Mouse (Mus musculus) midbrain, postnatal 0 days (tissue): ENCODE measurements at regions not wholly inside any gene's neighbourhood (a gene's known extent, or its start where the extent isn't known, plus 50 kb on each side); places are given as distances from the start of the nearest gene placed in this dataset.
A peak's percentile ranks its signal among the peaks of the same experiment; 100 is the strongest.

ENCODE experiments used
- ATAC-seq: fragments of 200-750 bp; cut with Nextera tagmentation; 2 replicates; pipeline ENCODE4 v1.8.0; 2017; ENCODE audit warnings: moderate number of reproducible peaks, mild to moderate bottlenecking, moderate TSS enrichment, moderate library complexity; ENCODE audit not compliant: low FRiP score
- DNase-seq: peaks from one replicate; pipeline ENCODE4 v3.0.0-alpha.2; 2015; ENCODE audit warnings: low spot score
- H3K27ac ChIP-seq: fragments of 300-500 bp; sonication (generic); 2 replicates; pipeline ENCODE4 v1.5.1; 2014; ENCODE audit warnings: low read depth, mild to moderate bottlenecking, low read length, mixed read lengths
- H3K27me3 ChIP-seq: fragments of 300-500 bp; sonication (generic); 2 replicates; pipeline ENCODE4 v1.6.1; 2014; ENCODE audit warnings: low read length, control low read depth, mixed read lengths; ENCODE audit not compliant: insufficient read depth
- H3K36me3 ChIP-seq: fragments of 300-500 bp; sonication (generic); 2 replicates; pipeline ENCODE4 v1.6.1; 2014; ENCODE audit warnings: low read length, control low read depth, mixed read lengths; ENCODE audit not compliant: insufficient read depth
- H3K4me1 ChIP-seq: fragments of 300-500 bp; sonication (generic); 2 replicates; pipeline ENCODE4 v1.6.1; 2014; ENCODE audit warnings: mild to moderate bottlenecking, control low read depth, antibody characterized with exemption, low read length, mixed read lengths; ENCODE audit not compliant: insufficient read depth
- H3K4me2 ChIP-seq: fragments of 300-500 bp; sonication (generic); 2 replicates; pipeline ENCODE4 v1.6.1; 2014; ENCODE audit warnings: low read depth, mild to moderate bottlenecking, low read length, mixed read lengths; ENCODE audit not compliant: poor library complexity, severe bottlenecking
- H3K4me3 ChIP-seq: fragments of 300-500 bp; sonication (generic); 2 replicates; pipeline ENCODE4 v1.5.1; 2014; ENCODE audit warnings: low read depth, mild to moderate bottlenecking, low read length, moderate library complexity
- H3K9ac ChIP-seq: fragments of 300-500 bp; sonication (generic); replicated peaks from 2 replicates; pipeline ENCODE4 v1.6.1; 2014; ENCODE audit warnings: mild to moderate bottlenecking, low read length, moderate library complexity, mixed read lengths; ENCODE audit not compliant: poor library complexity, severe bottlenecking
- H3K9me3 ChIP-seq: fragments of 300-500 bp; sonication (generic); 2 replicates; pipeline ENCODE4 v1.6.1; 2016; ENCODE audit warnings: low read length, control low read depth
- CTCF ChIP-seq: IDR thresholded peaks from 2 replicates; pipeline ENCODE4 v1.5.1; 2016; ENCODE audit warnings: antibody characterized with exemption, mild to moderate bottlenecking
- WGBS: fragments of 180-500 bp; shearing (Covaris S2); extraction: QIAGEN DNeasy Blood & Tissue Kit; methylation state at CpG from one replicate; pipeline ENCODE4 v1.1.7; 2014; 5-methylcytosine and 5-hydroxymethylcytosine counted together

GRCm38 (mm10) chr15:16404077-16404476, 324.5 kb upstream of the Cdh9 start:
- Histone ChIP-seq H3K4me2 (no peak overlapping the region), H3K4me3 (no peak overlapping the region), H3K9me3 (no peaks in the 10 kb centered on the region), H3K36me3 (no peaks in the 10 kb centered on the region), H3K27ac (no peak overlapping the region), H3K9ac (no peak overlapping the region), H3K27me3 (no peaks in the 10 kb centered on the region), H3K4me1 (no peaks in the 10 kb centered on the region)
- ATAC-seq (no peak), DNase-seq (no peak)
- TF ChIP-seq CTCF, result no peak
- WGBS, result 82% methylated on average over 5 of the region's 5 CpGs

- H3K4me1 ChIP-seq, result no peaks in the 10 kb centered on the region
- H3K4me3 ChIP-seq, result no peak overlapping the region
- H3K27ac ChIP-seq, result no peak overlapping the region
- peak; percentile 70 for ATAC-seq
- H3K9me3 ChIP-seq, result no peaks in the 10 kb centered on the region
- no peak overlapping the region for H3K9ac ChIP-seq
- no peak for TF ChIP-seq CTCF
- no peaks in the 10 kb centered on the region for H3K27me3 ChIP-seq
- no peak overlapping the region for H3K4me2 ChIP-seq
- H3K36me3 ChIP-seq, result no peaks in the 10 kb centered on the region
- DNase-seq, result peak; percentile 6
Measured at GRCm38 (mm10) chr15:16406203-16406602, 322.4 kb upstream of the Cdh9 start.

GRCm38 (mm10) chr15:16411686-16412085, 316.9 kb upstream of the Cdh9 start:
- H3K4me1 ChIP-seq, result no peaks in the 10 kb centered on the region
- H3K9me3 ChIP-seq, result no peaks in the 10 kb centered on the region
- no peaks in the 10 kb centered on the region for H3K27me3 ChIP-seq
- DNase-seq (no peak), ATAC-seq (no peak)
- H3K4me3 ChIP-seq, result no peak overlapping the region
- TF ChIP-seq CTCF, result no peak
- 90% methylated on average over 1 of the region's 1 CpGs for WGBS
- H3K4me2 ChIP-seq, result no peak overlapping the region
- H3K9ac ChIP-seq, result no peak overlapping the region
- H3K27ac ChIP-seq, result no peak overlapping the region
- H3K36me3 ChIP-seq, result no peaks in the 10 kb centered on the region

- Histone ChIP-seq H3K4me2 (no peak overlapping the region), H3K4me3 (no peak overlapping the region), H3K9ac (no peak overlapping the region), H3K27ac (no peak overlapping the region), H3K9me3 (no peaks in the 10 kb centered on the region), H3K36me3 (no peaks in the 10 kb centered on the region), H3K27me3 (no peaks in the 10 kb centered on the region), H3K4me1 (no peaks in the 10 kb centered on the region)
- ATAC-seq (no peak), DNase-seq (no peak)
- 86% methylated on average over 3 of the region's 3 CpGs for WGBS
- no peak for TF ChIP-seq CTCF
Measured at GRCm38 (mm10) chr15:16417719-16418118, 310.8 kb upstream of the Cdh9 start.

- no peak overlapping the region for H3K27ac ChIP-seq
- DNase-seq (no peak), ATAC-seq (no peak)
- WGBS, result 88% methylated on average over 3 of the region's 3 CpGs
- H3K9ac ChIP-seq, result no peak overlapping the region
- no peaks in the 10 kb centered on the region for H3K36me3 ChIP-seq
- no peaks in the 10 kb centered on the region for H3K27me3 ChIP-seq
- no peaks in the 10 kb centered on the region for H3K9me3 ChIP-seq
- no peak overlapping the region for H3K4me3 ChIP-seq
- no peak overlapping the region for H3K4me2 ChIP-seq
- TF ChIP-seq CTCF, result no peak
- no peaks in the 10 kb centered on the region for H3K4me1 ChIP-seq
Measured at GRCm38 (mm10) chr15:16423019-16423418, 305.5 kb upstream of the Cdh9 start.

- no peaks in the 10 kb centered on the region for H3K27me3 ChIP-seq
- no peak for TF ChIP-seq CTCF
- ATAC-seq, result no peak
- no peak overlapping the region for H3K4me2 ChIP-seq
- no peaks in the 10 kb centered on the region for H3K4me1 ChIP-seq
- H3K27ac ChIP-seq, result no peak overlapping the region
- no peak overlapping the region for H3K9ac ChIP-seq
- no peaks in the 10 kb centered on the region for H3K36me3 ChIP-seq
- no peak overlapping the region for H3K4me3 ChIP-seq
- DNase-seq, result no peak
- H3K9me3 ChIP-seq, result no peaks in the 10 kb centered on the region
Measured at GRCm38 (mm10) chr15:16446631-16447030, 281.9 kb upstream of the Cdh9 start.
